Mouse (Mus musculus) urinary bladder, adult 2 months (tissue): ENCODE results near the gene Rs1. TPM values are rescaled to one million over a fixed set of nuclear protein-coding genes. Genes with fewer than 3 reads are reported as not detected.
"Not testable (repeated sequence)": the region's sequence is repeated elsewhere in the genome, so short reads cannot be mapped to it uniquely, and the experiment has no call there.

Experiments
- DNase-seq: peaks from one replicate; pipeline ENCODE4 v3.0.0; 2022; ENCODE audit warnings: low spot score
- polyA plus RNA-seq: library from polyadenylated mRNA; depleted of rRNA; stranded (reverse); fragments of >200 nt; gene quantifications from 2 replicates; pipeline ENCODE4 v1.2.3, GENCODE M21; 2012; rRNA removed

Gene Rs1
- 0.07 TPM in 1 of 2 replicates, not detected in the other for polyA plus RNA-seq

DNA sequence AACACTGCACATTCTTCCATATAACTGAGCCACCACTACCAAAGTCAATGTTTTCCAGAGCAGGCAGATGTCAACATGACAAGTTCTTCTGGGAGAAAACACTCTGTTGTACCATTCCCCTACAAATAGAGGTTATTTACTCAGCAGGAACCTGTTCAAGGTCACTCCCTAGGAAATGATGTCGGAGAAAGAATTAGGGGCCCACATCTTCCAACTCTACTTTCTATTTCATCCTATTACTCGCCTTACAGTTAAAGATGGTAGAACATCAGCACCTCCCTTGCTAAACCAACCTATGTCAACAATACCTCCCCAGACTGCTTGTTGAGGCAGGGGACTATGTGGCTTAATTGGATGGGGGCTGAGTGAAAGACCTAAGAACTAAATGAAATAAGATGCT, at the start of gene Rs1:
Gene Rs1 (plus strand): TSS at position 301 of the 400 bp plus-strand sequence.
- no peak for DNase-seq

GRCm38 (mm10) chrX:160735650-160736049, 32.2 kb upstream of the Rs1 start, which contains the start of gene Ppef1:
Ppef1 (minus strand) TSS chrX:160735765.
- no peak for DNase-seq

GRCm38 (mm10) chrX:160745399-160745798, 22.4 kb upstream of the Rs1 start:
- no peak for DNase-seq

- DNase-seq = no peak
Measured at GRCm38 (mm10) chrX:160748653-160749052, 19.2 kb upstream of the Rs1 start.

GRCm38 (mm10) chrX:160750808-160751207, 17.0 kb upstream of the Rs1 start:
- no peak for DNase-seq

GRCm38 (mm10) chrX:160765389-160766232, 2.2 kb upstream of the Rs1 start:
- peak; percentile 93 for DNase-seq

GRCm38 (mm10) chrX:160766233-160766616, 1.6 kb upstream of the Rs1 start:
- DNase-seq = no peak

- not testable (repeated sequence) for DNase-seq
Measured at GRCm38 (mm10) chrX:160769622-160770021, 1.8 kb downstream of the Rs1 start.

DNA sequence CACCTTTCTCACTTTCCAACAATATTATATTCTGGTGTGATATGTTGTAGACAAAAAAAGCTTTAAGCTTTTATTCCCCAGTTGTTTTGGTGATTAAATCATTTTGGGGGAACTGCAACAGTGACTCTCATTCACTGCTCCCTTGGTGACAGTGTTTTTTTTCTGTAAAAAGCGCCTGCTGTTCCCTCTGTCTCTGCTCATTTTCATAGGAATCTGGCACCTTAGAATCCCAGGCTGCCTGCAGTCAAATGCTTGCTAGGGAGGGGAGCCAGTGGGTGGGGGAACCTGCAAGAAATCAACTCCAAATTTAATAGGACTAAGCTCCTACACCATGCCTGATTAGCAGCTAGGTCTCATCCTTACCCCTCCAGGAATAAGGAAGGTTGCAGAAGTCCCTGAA, 5.2 kb downstream of the Rs1 start:
- DNase-seq = no peak

- DNase-seq = no peak
Measured at GRCm38 (mm10) chrX:160782276-160782675, 14.5 kb downstream of the Rs1 start.

DNA sequence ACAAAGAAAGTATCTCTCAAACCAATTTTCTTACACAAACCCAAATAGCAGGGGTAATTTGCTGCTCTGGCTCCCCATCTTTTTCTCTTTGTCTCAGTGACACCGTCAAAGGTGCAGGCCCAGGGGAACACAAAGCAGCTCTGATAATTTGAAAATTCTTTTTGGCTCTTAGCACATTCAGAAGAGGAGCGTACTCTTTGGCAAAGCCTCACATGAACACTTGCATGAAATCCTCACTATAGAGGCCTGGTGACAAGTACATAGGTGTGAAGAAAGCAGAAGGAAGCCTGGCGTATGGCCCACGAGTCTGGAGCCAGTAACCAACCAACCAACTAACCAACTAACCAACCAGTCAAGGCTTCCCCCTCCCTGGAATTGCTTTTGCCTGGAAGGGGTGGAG, 27.1 kb downstream of the Rs1 start:
- no peak for DNase-seq

DNA sequence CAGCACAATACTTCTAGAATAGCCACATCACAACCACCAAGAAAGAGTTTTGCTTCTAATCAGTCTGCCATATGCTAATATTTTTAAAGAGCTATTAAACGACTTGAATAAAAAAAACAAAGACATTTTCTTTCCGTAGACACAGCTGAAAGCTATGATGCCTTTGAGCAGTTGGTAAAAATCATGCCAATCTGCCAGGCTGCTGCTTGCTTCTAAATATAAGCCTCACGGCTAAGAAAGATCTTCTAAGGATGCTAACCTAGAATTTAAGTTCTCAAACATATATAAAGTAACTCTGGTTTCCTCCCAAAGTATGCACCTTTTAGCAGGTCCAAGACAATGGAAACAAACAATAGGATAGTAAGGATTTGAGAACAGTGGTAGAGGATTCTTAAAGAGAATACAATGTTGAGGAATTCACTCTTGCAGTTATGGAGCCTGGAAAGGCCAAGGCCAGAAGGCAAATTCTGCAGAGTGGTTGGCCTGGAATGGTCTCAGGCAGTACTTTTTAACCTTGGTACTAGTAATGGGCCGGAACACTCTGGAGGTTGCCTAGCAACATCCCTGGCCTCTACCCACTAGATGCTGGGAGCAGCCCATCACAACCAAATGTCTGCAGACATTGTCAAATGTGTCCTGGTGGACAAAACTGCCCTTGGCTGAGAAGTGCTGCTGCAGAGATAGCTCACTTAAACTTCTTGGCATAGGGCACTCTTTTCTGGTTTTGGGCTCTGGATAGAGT, 36.8 kb downstream of the Rs1 start:
- DNase-seq = no peak

DNA sequence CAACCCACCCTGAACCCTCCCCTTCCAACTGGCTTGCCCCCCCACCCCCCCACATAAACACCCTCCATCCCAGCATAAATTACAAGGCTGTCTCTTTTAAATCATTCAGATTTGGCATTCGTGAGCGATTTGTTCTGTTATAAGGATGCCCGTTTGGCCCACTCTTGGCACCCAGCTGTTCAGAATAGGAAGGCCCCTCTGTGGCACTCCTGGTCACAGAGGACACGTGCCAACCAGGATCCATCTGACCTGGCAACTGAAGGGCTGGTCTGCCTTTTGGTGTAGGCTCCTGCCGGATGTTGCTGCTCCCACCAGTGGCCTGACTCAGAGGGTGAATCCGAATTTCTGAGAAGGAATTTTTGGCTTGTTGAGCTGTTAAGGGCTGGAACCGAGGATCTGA, 40.4 kb downstream of the Rs1 start:
- no peak for DNase-seq

Other genes starting within 250 kb of the Rs1 start
- gene Ppef1, start 32.2 kb upstream of the Rs1 start, polyA plus RNA-seq = 0.03 TPM in 1 of 2 replicates, not detected in the other
- 0.18 and 0.37 TPM in 2 replicates for gene Gja6, start 139.0 kb downstream of the Rs1 start, polyA plus RNA-seq
- 2.8 and 3.2 TPM in 2 replicates for gene Cdkl5, start 226.7 kb downstream of the Rs1 start, polyA plus RNA-seq